Mouse (Mus musculus) thymus, postnatal 4 days (tissue): ENCODE results near the gene Atoh1.

Experiments used
- DNase-seq: peaks from one replicate; pipeline ENCODE4 v3.0.0; 2021

Gene Atoh1

DNA sequence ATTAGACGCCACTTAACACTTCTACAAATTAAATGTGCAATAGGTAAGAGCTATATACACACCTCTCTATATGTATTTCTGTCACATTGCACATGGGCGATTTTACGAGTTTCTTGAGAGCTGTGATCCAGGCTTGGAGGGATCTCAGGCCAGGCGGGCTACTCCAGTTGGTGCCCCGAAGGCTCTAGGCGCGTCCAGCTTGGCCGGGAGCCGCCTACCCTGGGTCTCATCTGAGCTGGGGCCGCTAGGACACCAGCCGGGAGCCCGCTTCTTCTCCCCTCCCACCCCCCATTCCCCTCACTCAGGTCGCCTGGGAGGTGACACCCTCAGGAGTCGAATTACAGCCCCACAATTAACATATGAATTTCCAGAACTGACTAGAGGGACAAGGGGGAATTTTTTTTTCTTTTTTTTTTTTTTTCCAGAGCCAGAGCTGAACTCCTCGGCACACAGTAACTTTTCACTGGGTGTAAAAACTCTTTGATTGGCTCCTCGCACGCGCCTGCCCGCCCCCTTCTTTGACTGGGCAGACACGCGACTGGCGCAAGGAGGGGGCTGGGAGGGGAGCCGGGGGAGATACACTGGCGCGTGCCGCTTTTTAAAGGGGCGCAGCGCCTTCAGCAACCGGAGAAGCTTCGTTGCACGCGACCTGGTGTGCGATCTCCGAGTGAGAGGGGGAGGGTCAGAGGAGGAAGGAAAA is at the start of gene Atoh1:
Gene Atoh1 (plus strand): TSS at position 627 of the 700 bp plus-strand sequence.
- DNase-seq: peak; percentile 12

DNA sequence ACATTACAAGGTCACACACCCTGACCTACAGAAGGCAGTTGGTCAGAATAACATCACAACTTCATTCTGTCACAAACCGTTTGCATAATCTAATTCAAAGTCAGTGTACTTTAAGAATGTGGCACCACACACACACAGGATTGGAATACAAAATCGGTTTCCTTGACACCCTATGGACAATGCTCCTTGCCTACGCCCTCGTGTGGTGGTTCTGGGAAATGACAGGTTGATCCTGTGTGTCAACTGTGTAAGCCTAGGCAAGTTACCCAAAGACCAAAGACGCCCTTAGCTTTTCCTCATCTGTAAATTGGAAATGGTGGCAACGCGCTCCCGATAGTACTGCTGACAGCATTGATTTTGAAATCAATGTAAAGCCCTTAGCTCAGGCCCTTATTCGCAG is 45.0 kb upstream of the Atoh1 start:
- peak; percentile 30 for DNase-seq

DNA sequence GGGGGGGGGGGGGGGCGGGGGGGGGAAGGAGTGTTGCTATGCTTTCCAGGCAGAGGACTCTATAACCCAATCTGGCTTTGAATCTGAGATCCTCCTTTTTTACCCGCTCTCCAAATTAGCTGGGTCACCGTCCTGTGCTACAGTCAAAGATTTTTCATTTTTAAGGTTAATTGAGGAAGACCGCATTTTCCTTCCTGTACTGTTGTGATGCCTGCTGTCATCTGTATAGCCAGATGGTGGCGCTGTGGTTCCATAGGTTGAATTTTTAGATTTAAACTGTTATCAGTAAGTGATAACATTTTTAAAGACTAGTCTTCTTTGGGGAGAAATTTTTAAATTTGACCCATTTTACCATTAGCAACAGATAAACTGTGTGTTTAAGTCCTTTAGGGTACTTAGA is 44.0 kb upstream of the Atoh1 start:
- peak; percentile 26 for DNase-seq

DNA sequence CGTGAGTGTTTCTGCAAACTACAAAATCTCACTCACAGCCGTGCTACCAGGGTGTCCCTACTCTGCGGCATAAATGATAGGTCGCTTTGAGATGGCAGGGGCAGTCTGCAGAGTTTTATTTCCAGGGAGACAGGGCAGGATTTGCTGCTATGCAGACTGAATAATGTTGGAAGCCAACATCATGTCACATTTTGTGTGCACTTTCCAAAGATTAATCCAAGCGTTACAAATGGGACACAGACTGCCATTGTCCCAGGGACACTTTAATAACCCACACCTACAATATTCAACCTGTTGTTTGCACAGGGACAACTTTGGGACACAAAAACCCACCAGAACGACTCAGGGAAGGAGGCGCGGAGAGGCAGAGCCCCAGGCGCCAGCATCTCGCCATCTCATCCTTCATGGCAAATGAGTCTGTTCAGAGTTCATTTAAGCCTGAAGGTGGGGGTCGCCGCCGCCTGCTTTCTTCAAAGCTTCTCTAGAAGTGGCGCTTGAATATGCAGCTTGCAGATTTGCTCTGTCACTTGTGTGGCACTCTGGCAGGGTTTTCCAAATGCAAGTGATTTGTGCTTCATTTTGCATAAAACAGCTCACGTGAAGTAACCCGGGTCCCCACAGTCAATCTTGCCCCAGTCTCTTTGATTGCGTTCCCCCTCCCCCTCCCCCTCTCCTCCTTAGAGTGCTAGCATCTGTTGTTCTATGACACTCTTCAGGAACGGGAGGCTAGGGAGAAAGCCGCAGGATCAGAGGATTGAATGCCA is 40.6 kb upstream of the Atoh1 start:
- no peak for DNase-seq

DNA sequence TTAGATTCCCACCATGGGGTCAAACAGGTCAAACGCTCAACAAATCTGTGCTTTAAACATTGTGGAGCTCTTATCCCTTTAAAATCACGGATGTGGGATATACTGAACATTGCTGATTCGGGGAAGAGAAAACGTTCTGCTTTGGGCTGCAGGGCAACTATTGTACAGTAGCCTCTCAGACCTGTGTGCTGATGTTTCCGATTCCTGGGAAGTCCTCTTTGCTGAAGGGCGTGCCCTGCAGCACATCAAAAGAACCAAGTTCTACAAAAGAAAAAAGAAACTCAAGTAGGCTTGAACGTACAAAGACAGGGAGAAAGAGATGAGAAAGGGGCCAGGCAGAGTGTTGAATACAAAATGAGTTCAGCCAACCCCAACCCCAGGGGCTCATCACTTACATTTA is 34.2 kb upstream of the Atoh1 start:
- DNase-seq: no peak

DNA sequence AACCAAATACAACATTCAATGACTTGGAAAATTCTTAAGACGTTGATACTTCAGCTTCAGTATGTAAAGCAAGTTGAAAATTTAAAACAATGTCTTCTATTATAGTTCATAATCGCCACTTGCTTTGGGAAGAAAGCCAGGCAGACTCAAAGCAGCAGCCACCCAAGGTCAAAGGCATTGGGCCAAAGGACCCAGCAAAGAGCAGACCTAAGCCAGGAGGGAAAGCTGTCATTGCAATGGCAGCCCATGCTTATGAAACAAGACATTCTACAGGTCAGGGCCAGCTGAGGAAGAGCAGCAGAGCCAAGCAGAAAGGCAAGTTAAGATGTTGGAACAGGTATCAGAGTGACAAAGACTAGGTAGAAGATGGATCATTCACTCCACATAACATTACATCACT is 25.3 kb upstream of the Atoh1 start:
- no peak for DNase-seq

DNA sequence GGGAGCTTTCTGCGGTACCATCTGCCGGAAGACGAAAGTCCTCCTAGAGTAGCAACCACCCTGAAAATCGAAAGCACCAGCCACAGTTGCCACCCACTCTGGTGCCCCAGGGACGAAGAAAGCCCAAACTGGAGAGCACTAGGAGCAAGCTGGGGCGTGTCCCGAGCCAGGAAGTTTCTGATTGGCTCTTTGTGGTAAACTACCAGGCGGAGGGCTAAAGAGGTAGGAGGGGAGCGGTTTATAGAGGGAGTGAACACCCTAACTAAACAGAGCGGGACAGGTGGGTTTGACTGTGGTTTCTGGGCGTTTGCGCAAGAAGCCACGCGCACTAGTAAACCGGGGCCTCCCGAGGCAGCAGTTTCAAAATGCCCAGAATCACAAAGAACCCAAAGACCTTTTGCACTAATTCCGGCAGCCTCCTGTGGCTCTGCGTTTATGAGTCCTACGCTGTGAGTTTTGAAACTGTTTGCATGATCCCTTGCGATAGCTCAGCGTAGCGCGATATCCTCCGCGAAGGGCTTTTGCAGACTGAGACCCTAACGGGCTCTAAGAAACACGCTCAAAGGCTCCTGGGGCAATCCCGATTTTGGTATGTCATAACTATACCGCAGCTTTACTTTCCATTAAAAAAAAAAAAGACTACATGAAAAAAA is 1.0 kb upstream of the Atoh1 start:
- DNase-seq: no peak

DNA sequence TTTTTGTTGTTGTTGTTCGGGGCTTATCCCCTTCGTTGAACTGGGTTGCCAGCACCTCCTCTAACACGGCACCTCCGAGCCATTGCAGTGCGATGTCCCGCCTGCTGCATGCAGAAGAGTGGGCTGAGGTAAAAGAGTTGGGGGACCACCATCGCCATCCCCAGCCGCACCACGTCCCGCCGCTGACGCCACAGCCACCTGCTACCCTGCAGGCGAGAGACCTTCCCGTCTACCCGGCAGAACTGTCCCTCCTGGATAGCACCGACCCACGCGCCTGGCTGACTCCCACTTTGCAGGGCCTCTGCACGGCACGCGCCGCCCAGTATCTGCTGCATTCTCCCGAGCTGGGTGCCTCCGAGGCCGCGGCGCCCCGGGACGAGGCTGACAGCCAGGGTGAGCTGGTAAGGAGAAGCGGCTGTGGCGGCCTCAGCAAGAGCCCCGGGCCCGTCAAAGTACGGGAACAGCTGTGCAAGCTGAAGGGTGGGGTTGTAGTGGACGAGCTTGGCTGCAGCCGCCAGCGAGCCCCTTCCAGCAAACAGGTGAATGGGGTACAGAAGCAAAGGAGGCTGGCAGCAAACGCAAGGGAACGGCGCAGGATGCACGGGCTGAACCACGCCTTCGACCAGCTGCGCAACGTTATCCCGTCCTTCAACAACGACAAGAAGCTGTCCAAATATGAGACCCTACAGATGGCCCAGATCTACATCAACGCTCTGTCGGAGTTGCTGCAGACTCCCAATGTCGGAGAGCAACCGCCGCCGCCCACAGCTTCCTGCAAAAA is 496 bp downstream of the Atoh1 start:
- DNase-seq: peak; percentile 12

DNA sequence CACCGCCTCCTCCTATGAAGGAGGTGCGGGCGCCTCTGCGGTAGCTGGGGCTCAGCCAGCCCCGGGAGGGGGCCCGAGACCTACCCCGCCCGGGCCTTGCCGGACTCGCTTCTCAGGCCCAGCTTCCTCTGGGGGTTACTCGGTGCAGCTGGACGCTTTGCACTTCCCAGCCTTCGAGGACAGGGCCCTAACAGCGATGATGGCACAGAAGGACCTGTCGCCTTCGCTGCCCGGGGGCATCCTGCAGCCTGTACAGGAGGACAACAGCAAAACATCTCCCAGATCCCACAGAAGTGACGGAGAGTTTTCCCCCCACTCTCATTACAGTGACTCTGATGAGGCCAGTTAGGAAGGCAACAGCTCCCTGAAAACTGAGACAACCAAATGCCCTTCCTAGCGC is 1.1 kb downstream of the Atoh1 start:
- no peak for DNase-seq

DNA sequence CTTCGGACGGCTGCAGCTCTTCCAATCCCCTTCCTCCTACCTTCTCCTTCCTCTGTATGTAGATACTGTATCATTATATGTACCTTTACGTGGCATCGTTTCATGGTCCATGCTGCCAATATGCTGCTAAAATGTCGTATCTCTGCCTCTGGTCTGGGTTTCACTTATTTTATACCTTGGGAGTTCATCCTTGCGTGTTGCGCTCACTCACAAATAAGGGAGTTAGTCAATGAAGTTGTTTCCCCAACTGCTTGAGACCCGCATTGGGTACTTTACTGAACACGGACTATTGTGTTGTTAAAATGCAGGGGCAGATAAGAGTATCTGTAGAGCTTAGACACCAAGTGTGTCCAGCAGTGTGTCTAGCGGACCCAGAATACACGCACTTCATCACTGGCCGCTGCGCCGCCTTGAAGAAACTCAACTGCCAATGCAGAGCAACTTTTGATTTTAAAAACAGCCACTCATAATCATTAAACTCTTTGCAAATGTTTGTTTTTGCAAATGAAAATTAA is 1.6 kb downstream of the Atoh1 start:
- no peak for DNase-seq

DNA sequence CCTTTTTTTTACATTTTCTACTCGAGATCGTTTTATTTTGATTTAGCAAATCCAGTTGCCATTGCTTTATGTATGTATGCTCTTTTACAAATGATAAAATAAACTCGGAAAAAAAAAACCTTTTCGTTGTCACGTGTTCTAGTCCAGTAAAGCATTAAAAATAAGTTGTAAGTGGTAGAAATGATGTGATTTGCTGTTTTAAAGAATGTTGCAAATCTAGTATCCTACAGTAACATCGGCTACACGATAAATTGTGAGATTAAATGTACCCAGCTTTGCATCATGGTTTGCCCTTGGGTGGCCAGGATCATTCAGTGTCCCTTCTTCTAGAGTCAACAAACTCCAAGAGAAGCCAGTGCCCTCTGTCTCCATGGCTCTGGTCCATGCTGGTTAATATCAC is 2.2 kb downstream of the Atoh1 start:
- DNase-seq: no peak

DNA sequence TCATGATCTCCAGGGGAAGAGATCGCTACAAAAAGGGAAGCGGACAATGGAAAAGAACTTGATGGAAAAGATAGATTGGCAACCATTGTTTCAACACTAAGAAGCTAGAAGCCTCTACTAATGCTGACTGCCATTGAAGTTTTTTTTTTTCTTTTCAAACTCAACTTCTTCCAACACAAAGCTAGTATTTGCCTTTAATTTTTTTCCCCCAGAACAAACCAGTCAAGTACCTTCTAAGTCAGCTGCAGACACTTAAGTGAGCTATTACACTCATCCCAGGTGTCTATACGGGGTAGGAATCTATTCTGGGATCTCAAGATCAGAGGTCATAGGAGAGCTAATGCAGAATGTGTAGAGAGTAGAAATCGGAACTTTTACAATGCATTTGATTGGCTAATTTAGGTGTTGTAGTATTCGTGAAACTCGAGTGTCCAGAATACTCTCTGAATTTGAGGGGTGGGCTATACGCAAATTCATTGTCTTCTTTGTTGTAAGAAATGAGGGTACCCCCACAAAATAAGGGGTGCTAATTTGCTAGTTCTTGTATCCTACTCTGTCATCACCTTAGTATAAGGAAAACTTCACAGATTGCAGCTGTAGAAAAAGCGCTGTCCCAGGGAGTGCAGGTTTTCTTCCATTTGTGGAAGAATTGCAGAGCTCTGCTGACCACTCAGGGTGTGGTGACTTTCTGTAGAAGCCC is 2.8 kb downstream of the Atoh1 start:
- DNase-seq: no peak

DNA sequence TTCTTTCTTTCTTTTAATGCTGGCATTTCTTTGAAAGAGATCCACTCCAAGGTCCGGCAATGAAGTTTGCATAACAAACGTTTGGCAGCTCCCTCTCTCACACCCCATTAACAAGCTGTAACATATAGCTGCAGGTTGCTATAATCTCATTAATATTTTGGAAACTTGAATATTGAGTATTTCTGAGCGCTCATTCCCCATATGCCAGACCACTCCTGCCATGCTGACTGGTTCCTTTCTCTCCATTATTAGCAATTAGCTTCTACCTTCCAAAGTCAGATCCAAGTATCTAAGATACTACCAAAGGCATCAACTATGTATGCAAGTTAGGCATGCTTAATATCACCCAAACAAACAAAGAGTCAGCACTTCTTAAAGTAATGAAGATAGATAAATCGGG is 4.4 kb downstream of the Atoh1 start:
- DNase-seq: no peak

DNA sequence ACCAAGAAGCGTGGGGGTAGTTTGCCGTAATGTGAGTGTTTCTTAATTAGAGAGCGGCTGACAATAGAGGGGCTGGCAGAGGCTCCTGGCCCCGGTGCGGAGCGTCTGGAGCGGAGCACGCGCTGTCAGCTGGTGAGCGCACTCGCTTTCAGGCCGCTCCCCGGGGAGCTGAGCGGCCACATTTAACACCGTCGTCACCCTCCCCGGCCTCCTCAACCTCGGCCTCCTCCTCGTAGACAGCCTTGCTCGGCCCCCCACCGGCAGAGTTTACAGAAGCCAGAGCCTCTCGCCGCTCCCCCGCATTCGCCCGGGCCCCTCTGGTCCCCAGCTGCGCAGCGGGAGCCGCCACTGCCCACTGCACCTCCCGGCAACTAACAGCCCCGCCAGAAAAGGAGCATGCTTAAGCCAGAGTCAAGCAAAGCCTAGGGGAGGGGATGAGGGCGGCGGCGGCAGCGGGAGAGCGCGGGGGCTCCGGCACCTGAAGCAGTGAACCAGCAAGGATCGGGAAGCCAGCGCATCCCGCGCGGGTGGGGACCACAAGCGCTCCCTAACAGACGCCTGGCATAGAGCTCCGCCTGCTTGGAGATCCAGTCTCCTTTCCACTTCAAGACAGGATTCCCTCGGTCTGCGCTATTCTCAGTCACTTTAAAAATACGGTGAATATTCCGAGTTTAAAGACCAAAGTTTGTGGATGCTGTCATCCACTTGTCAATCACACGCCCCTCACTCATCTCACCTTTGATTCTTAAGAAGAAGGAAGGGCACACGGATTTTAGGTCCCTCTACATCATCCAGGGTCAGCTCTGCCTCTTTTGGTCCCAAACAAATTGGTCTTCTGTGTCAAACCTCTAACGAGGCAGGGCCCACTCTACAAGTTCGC is 5.8 kb downstream of the Atoh1 start:
- DNase-seq: peak; percentile 7

DNA sequence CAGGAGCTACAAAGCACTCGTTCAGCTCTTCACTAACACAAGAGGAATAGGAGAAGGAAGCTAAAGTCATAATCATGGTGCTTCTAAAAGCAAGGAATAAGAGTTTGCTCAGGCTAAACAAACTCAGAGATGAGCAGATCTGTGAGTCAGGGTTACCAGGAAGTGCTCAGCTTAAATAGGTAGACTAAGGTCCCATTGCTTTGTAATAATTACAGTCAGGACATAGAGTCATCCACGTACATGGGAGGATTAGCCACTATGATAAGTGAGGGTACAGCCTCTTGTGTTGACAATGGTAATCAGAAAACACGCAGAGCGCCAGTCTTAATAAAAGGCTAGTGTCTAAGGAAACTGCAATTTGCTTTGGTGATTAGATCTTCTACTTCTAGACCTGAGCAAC is 7.4 kb downstream of the Atoh1 start:
- no peak for DNase-seq

DNA sequence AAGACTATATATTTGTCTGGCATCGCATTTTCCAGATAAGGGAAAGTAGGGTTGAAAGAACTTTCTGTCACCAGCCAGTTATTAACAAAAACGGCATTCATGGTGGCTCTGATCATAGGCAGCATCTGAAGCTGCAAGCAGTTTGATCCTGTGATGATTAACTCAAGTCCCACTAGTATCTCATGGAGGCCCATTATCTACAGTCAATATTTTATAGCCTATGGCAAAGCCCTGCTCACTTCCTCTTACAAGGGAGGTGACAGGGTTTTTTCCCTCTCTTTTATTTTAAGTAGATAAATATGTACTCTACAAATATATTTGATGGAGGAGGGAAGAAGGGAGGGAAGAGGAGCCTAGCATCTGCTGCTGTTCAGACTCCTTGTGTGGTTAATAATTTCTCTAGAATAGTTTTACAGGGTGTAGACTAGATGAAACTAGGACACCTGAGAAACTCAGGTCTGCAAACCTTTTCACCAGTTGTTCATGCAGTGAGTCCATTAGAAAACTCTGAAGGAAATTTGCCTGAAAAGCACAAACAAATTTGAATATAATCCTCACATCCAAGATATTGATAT is 14.1 kb downstream of the Atoh1 start:
- no peak for DNase-seq

DNA sequence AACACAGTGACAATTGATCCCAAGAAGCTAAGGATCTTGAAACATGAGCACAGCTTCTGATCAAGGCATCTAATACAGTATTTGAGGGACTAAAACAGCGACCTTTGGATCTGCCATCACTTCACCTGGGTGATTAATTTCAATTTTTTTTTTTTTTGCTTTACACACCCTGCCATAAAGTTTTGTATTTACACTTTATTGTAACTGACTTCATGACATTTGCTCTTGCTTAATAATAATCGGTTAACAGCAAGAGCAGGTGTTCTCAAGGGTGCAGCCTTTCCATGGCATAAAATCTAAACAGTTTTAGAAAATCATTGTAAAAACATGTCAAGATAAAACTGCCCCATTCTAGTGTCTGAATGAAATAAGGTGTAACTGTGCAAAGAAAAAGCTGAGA is 25.6 kb downstream of the Atoh1 start:
- DNase-seq: no peak

DNA sequence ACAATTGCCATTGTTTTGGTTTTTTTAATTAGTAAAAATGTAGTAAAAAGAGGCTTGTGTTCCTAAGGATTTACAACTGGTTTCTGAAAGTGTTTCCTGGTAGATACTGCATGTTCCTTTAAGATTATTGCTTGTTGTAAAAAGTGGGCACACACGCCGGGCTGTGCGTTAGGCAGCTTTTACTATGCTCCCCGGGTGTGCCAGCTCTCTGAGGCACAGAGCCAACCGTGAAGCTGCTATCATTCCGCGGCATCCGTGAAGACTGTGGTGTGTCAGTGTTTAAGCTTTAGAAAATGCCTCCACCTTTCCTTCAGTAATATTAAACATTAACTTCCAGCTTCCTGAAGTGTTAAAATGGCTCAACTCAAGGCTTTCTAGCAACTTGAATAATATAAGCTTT is 35.0 kb downstream of the Atoh1 start:
- no peak for DNase-seq

DNA sequence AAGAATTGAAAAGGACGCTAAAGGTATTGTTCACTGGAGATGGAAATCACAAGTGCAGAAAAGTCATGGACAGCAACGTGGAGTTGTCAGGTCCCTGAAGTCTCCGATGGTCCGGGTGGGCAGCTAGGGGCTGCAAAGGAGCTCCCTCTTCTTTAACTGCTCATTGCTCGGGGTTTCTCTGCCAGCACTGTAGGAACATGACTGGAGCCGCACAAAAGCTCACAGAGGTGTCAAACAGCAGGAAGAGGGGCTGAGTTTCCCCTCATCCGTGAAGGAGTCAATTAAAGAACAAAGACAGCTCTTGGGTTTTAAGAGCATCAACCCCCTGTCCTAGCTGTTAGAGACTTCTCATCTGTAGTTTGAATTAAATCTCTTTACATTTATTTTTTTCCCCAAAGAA is 44.5 kb downstream of the Atoh1 start:
- DNase-seq: no peak
